Mouse (Mus musculus) heart, adult 11 months (tissue): ENCODE results near the gene Sh3bp5.
A peak's percentile ranks its signal among the peaks of the same experiment; 100 is the strongest.

ENCODE experiments used
- DNase-seq: peaks from one replicate; pipeline ENCODE4 v3.0.0; 2022

Gene Sh3bp5

DNA sequence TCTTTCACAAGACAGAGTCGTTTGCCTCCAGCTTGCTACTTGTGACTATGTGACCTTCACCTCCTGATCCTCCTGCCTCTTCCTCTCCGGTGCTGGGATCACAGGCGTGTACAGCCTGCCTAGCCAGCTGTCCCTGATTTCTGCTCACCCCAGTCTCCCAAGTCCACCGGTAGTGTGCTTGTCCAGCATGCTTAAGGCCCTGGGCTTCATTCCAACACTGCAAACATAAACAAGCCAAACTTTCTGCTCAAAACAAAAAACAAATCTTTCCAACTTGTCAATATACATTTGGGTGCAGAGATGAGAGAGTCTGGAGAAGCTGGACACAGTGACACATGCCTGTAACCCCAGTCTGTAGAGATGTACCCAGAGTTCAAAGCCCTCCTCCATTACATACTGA lies 3.5 kb downstream of the Sh3bp5 start:
- no peak for DNase-seq

DNA sequence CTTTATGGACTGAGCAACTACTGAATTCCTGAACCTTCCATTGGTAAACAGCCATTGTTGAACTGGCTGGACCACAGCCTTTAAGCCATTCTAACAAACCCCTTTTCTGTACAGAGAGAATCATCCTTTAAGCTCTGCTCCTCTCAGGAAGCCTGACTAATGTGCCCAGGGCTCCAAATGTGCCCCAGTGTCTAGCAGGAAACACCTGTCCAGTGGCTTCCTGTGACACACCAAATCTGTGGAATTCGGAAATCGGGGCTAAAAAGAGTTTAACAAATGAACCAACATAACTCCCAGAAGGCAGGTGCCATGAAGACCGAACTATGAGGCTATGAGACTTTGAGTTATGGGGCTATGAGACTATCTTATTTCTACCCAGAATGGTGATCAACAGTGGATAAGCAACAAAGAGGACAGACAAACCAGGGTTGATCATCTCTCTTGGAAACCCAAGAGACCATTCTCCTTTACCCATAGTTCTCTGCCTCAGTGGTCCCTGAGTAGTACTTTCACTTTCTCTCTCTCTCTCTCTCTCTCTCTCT lies 4.0 kb downstream of the Sh3bp5 start:
- DNase-seq: peak; percentile 97

DNA sequence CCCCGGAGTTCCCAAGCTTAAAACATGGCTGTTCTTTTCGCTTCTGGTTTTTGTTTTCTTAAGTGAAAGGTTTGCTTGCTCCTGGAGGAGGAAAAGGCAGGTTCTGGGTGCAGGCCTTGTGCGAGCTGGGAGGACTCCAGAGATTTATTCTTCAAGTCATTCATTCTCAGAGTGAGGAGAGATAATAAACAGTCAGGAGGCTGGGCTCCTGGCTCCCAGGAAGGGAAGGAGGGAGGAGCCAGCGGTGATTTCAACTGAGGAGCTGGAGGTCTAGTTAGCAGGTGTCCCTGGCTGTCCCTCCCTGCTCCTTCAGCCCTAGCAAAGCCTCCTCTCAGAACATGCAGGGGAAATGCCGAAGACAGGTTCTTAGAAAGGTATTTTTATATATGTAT lies 6.9 kb downstream of the Sh3bp5 start:
- no peak for DNase-seq

DNA sequence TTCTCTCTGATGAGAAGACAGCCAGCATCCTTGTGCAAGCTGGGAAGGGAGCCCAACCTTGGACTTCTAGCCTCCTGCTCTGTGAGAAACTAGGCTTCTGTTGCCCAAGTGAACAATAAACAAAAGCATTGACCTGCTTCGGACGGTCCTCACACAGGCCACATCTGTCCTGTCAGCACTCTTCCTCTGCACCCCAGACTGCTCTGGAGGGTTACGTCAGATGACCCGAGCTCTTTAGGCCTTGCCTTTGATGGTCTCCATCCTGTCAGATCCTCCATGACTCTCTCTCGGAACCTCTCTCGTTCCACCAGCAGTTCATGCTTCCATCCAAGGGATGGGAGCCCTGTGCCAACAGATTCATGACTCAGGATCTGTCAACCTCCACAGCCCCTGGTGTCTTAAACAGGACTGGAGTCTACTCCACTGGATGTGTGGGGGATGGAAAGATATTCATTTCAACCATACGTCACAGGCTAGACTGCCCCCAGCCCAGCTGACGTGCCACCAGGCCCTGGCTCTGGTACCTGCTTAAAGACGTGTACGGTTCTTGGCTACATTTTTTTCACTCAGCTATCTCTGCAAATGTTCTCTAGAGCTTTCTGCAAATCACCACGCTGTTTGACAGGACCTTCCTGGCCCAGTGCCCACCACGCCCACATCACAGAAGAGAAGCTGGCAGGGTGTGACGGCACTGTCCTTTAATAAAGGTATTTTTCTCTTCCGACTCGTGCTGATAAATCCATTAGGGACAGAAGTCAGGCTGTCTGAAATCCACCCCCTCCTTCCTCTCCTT lies 7.5 kb downstream of the Sh3bp5 start:
- peak; percentile 98 for DNase-seq

DNA sequence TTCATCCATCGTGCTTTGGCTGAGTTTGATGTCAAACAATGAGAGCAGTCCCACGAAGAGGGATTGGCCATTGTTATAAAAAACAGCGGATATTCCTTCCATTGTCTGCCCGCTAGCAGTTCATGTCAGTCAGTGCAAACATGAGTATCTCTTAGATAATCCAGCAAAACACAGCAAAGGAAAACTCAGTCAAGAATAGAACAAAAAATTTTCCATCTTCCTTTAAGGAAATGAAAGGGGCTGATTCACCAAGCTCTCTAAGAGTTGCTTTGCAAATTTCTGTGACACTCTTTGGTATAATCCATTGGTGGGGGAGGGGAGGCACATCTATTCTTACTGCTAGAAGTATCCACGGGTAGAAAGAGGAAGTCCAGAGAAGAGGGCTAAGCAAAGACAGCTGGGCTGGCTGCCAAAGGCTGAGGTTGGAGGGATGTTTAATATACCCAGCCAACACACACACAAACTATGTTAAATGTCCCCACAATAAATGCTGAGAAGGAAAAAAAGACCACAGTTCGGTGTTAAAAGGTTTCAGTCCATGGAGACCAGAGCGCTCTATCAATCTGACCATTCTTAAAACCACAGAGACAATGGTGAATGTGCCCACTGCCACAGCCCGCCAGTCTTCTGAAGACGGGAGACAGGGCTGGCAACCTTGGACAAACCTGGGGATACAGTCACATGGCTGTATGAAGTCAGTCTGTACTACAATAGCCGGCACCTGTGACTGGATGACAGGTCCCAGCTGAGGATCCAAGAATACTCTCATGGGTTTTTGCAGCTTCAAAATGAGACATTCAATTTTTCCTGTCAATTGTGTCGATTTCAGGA lies 12.7 kb downstream of the Sh3bp5 start:
- DNase-seq: peak; percentile 99

DNA sequence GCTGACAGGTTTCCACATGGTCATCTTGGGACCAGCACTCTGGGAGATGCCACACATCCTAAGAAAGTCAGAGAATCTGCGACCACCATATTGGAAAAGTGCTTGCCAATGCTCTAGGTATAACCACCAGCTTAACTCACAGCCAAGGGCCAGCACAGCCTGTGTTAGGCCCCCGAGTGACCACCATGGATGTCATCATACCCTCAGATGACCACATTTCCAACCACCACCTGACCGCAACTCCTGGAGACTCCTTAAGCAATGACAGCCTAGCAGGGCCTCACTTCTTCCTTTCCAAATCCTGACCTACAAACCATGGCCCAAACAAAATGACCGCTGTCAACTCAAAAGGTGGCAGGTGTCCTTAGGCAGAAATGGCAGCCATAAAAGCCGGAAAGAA lies 13.5 kb downstream of the Sh3bp5 start:
- DNase-seq: peak; percentile 88

DNA sequence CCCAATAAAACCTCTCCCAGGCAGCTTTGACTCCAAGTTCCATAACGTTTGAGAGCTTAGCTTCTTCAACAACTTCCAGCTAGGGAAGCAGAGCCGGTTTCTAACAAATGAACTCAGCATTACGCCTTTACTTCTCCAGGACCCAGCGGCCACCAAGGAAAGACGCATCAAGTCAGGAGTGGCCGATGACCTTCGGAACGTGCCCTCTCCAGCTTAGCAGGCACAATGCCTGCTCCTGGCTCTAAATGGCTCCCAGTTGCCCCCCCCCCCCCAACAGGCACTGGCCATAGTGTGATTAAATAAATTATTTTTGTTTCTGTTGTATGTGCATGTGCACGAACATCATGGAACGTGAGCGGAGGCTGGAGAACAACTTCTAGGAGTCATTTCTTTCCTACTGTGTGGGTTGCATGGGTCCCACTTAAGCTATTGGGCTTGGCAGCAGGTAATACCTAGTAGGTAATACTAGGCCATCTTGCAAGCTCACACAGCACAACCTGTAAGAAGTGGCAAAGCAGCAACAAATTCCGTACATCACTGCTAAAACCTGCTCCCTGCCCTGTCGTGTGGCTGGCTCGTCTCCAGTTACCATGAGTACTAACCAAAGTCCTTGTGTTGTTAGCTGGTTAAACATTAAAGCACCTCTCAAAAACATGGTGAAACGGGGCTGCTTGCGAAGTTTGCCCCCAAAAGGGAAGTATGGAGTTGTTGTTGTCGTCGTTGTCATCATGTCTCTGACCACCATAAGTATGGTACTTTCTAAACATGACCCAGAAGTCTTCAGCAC lies 14.2 kb downstream of the Sh3bp5 start:
- DNase-seq: peak; percentile 77

DNA sequence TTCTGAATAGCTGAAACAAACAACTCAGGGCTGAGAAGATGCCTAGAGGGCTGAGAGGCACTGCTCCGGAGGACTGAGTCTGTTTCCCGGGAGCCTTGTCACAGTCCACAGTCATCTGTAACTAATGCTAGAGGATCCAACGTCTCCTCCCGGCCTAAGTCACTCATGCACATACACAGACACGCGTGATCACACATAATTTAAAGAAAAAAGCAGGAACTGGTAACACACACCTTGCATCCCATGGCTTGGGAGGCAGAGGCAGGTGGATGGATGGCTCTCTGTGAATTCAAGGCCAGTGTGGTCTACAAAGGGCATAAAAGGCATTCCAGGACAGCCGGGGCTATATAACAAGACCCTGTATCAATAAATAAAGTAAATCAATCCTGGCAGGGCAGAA lies 14.9 kb downstream of the Sh3bp5 start:
- no peak for DNase-seq

DNA sequence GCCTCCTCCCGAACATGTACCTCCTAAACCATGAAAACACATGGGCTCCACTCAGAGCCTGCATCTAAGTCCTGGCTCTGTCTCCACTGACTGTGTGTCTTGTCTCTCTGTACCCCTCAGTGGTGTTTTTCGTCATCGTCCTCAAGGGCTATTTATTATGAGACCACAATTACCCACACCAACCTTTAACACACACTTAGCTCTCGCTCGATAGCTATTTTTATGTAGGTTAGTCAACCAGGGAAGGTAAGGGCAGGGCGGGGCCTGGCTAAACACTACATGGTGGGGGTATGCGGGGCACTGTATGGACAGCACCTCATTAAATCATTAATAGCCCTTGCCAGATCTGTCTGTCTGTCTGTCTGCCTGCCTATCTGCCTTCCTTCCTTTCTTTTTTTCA lies 15.3 kb downstream of the Sh3bp5 start:
- no peak for DNase-seq

DNA sequence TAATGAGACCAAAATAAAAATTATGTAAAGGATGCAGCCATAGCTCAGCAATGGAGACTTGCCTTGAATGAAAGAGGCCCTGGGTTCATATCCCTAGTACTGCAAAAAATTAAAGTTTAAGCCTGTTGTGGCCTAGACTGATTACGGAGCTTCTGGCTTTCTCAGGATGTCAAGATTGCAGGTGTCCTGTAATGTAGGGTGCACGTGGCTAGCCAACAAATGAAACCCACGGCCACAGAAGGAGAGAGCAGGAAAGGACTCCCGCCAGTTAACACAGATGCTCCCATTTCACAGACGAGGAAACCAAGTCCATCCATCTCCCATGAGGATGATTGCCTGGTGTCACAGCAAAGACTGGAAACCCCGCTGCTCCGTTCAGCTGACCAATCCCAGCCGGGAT lies 15.7 kb downstream of the Sh3bp5 start:
- DNase-seq: no peak

DNA sequence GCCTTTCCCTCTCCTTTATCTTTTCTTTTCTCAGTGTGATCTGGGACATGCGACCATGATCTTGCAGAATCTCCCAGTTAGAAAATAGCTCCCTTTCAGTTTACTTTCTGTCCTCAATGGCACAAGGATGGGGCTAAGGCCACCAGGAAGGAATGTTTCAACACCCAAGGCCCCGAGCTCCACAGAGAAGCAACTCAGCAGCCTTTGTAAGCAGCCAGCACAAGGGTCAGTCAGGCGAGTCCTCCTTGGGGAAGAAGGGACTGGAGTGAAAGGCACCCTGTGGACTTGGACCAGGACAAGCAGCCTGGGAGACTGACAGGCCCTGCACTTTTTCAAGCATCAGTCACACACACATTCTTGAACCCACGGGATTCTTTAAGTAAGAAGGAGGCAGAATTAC lies 16.6 kb downstream of the Sh3bp5 start:
- DNase-seq: no peak

DNA sequence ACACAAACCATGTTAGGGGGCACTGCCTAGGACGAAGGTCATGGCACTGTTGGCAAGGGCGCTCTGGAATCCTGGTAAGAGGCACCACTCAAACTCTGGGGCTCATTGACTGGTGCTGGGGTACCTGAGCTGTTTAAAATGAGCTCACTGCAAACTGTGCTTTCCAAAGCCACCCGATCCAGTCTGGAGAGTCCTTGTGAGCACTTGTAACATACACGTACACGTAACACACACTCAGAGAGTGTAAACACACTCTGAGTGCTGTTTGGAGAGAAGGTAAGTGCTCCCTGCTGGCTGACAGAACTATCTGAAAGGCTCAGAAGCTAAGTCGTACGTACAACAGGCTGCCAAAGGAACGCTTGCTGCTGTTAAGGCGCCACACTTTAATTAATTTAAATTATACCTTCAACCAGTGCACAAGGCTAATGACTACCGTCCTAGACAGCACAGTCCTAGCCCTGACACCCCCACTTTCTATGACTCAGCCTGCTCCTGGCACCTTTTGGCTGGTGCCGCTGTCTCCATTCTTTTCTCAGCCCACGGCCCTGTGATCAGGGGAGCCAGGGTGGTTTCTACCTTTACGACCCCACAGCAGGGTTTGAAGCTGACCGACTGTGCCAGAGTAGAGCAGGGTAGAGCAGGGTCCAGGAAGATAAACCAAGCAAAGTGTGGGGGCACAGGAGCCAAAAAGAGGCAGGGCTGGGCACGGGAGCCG lies 18.9 kb downstream of the Sh3bp5 start:
- DNase-seq: no peak

DNA sequence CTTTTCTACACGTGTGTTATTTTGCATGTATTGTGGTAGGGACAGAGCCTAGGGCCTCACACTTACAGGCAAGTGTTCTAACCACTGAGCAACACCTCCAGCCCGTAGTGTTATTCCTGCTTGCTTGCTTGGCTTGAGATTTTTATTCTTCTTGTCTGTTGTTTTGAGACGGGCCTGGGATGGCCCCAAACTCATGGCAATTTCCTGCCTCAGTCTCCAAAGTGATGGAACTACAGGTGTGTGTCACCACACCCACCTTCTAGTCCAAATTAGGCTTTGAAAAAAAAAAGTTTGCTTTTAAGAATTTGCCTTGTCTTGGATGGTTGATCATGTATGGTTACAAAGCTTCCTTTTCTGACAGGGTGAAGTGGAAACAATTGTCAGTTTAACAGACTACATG lies 19.5 kb downstream of the Sh3bp5 start:
- no peak for DNase-seq

DNA sequence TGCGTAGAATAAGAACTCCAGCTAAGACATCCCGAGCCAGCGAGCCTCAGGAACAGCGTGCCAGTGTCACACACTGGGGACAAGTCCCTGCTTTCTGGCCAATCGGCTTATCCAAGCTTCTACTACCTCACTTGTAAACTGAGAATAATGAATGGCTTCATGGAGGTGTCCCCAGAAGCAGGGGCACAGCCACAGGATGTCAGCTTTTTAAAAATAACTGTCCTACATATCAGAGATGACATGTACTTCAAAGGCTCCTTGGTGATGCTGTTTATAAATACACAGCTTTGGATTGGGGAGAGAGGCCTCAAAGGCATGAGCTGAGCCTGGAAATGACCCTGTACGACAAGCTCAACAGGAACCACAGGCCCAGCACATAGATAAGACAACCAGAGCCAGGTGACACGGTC lies 20.9 kb downstream of the Sh3bp5 start:
- DNase-seq: peak; percentile 97

DNA sequence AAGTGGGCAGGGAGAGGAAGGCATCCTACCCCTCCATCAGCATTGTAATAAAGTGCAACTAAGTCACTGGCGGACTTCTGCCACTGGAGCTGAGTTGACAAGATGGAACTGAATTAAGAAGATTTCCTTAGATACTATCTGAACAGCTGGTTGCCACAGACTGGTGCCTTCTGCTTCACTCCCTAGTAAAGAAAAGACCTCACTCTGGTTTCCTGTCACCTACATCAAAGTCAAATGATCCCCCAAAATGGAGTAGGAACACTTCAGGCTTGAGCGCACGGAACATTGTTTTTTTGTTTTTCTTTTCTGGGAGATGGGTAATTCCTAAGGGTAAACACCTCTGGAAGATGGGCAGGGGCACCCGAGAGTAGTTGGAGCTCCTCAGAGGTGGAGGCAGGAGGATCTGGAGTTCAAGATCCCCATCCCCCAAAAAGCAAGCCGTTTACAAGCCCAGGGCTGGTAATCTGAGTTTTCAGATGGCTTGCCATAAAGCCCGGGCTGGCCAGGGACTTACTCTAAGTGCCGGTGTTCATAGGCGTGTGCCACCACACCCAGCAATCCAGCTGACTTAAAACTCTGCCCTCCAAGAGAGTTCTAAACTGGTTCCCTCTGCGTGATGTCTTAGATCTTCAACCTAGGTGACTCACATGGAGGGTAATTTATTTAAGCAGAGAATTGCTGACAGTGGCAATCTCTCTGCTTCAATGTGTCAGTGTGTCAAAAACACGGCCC lies 21.5 kb downstream of the Sh3bp5 start:
- no peak for DNase-seq

DNA sequence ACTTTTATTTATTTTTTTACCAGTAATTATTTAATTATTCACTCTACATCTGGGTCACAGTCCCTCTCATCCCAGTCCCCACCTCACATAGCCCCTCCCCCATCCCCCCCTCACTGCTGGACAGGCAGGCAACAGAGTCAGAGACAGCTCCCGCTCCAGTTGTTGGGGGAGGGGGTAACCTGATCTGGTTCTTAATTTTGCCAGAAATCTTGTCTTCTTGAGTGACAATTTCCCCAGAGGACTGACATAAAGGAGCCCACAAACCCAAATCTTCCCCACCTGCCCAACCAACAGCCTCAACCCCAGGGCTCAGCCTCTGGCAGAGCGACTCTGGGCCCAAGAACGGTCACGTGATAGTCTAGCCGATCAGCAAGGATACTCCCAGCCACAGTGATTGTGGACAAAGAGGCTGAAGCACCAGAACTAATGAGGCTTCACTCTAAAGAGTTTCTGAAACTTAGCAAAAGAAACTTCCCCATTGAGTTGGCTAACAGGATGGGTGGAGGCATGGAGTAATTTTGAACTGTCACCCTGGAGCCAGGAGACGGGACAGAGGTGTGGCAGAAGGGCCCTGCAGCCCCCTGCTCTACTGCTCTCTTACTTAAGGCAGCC lies 22.3 kb downstream of the Sh3bp5 start:
- DNase-seq: peak; percentile 97

DNA sequence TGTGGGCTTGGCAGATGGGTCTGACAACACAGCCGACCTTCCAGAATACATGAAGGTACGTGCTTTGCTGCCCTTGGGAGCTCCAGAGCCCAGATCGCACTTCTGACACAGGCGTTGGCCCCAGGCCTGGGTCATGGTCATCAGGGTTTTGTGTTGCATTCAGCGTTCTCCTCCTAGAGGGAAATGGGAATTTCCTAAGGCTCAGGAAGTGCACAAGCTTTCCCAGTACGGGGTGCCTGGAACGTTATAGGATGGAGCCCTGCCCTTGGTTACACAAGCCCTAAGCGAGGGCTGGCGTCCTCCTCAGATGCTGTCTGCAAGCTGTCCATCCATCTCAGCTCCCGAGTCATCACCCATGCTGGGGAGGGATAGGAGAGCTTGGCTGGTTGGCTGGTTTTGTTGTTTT lies 23.2 kb downstream of the Sh3bp5 start:
- peak; percentile 98 for DNase-seq

DNA sequence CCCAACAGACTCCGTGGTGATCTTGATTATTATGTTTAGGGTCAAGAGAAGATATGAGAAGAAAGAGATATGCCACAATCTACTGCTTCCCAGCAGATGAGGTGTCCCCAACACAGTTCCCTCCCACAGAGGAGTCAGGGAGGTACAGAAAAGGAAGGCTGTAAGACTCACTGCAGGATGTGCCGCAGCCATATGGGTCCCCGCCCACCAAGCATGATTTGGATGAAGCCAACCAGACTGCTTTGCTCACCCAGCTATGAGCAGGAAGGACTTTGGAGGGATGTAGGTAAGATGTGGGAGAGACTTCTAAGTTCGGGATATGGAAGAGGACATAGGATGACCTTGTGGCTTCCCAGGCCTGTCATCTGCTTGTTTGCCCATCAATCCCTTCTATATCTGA lies 25.1 kb downstream of the Sh3bp5 start:
- no peak for DNase-seq

DNA sequence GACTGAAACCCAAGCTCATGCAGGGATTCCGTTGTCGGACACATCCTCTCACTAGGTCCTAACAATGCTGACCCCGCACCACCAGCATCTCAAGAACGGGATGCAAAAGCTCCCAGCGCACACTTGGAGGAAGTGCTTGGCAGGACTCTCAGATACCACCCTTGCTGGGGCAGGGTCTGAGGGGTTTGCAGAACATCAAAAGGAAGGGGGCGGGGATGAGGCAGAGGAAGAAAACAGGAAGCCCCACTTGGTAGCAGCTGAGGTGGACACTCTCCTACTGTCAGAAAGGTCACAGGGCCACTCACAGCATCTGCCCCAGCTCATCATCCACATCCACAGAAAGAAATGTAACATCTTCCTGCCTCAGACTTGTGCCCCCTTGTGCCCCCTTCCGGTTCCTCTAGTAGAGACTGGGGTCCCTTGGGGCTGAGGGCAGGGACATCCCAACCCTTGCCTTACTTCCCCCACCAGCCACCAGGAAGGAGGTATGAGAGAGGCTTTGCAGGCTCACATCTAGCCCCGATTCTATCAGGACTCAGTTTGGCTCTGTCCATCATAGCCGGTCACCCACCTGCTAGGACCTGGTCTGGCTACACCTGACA lies 25.7 kb downstream of the Sh3bp5 start:
- DNase-seq: no peak

DNA sequence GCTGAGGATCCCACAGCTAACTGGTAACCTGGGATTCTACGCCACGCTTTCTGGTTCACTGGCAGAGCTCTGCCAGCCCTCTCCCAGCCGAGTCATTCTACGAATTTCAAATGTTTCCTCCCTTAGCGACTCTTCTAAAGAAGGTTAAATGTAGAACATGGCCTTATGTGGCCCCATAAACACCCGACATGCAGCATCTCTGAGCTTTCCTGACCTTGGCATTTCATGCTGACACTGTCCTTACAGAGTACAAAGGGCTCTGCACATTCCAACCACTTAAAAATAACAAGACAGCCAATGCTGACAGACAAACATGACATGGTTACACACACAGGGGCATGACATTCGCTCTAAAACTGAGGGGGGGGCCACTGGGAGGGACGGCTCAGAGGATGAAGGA lies 27.2 kb downstream of the Sh3bp5 start:
- DNase-seq: no peak
